Mouse (Mus musculus): Measurements from ENCODE around the gene Dpy30. TPM values are rescaled to one million over a fixed set of nuclear protein-coding genes. Genes with fewer than 3 reads are reported as not detected.

Gene Dpy30
- total RNA-seq, 2 experiments from 2014 or later = 54.1 to 55.5 TPM

- DNase-seq (ENCODE audit: low spot score in 2 of 2) = peak; percentile 83 to 84
Observed at GRCm38 (mm10) chr17:74295026-74295970, 28.4 kb downstream of the Dpy30 start, which contains the start of gene Memo1. Memo1 (minus strand) TSS chr17:74295521.

GRCm38 (mm10) chr17:74294426-74295025 lies 29.2 kb downstream of the Dpy30 start:
- peak; percentile 65 to 81 for DNase-seq (ENCODE audit: low spot score in 2 of 2)

- DNase-seq (ENCODE audit: low spot score in 2 of 2) = peak in 1 of 2 experiments; percentile 50
Observed at GRCm38 (mm10) chr17:74293687-74294425, 29.9 kb downstream of the Dpy30 start.

GRCm38 (mm10) chr17:74291640-74292361 lies 31.9 kb downstream of the Dpy30 start:
- no peak for DNase-seq (ENCODE audit: low spot score in 2 of 2)

- DNase-seq (ENCODE audit: low spot score in 2 of 2) = no peak
Observed at GRCm38 (mm10) chr17:74290869-74291268, 32.9 kb downstream of the Dpy30 start.

GRCm38 (mm10) chr17:74290198-74290597 lies 33.5 kb downstream of the Dpy30 start:
- DNase-seq (ENCODE audit: low spot score in 2 of 2) = no peak

- no peak for DNase-seq (ENCODE audit: low spot score in 2 of 2)
Observed at GRCm38 (mm10) chr17:74288626-74289025, 35.1 kb downstream of the Dpy30 start.

GRCm38 (mm10) chr17:74286140-74286730 lies 37.5 kb downstream of the Dpy30 start:
- DNase-seq (ENCODE audit: low spot score in 2 of 2) = no peak

- no peak for DNase-seq (ENCODE audit: low spot score in 2 of 2)
Observed at GRCm38 (mm10) chr17:74285730-74286129, 38.0 kb downstream of the Dpy30 start.

GRCm38 (mm10) chr17:74284397-74285115 lies 39.2 kb downstream of the Dpy30 start:
- DNase-seq (ENCODE audit: low spot score in 2 of 2) = peak in 1 of 2 experiments; percentile 47

GRCm38 (mm10) chr17:74282024-74282423 lies 41.7 kb downstream of the Dpy30 start:
- no peak for DNase-seq (ENCODE audit: low spot score in 2 of 2)

- no peak for DNase-seq (ENCODE audit: low spot score in 2 of 2)
Observed at GRCm38 (mm10) chr17:74278966-74279869, 44.5 kb downstream of the Dpy30 start.

GRCm38 (mm10) chr17:74274471-74274870 lies 49.3 kb downstream of the Dpy30 start:
- no peak for DNase-seq (ENCODE audit: low spot score in 2 of 2)

GRCm38 (mm10) chr17:74272683-74273205 lies 51.0 kb downstream of the Dpy30 start:
- DNase-seq (ENCODE audit: low spot score in 2 of 2) = no peak

GRCm38 (mm10) chr17:74271541-74272268 lies 52.0 kb downstream of the Dpy30 start:
- DNase-seq (ENCODE audit: low spot score in 2 of 2) = no peak

GRCm38 (mm10) chr17:74270205-74270604 lies 53.5 kb downstream of the Dpy30 start:
- no peak for DNase-seq (ENCODE audit: low spot score in 2 of 2)

- DNase-seq (ENCODE audit: low spot score in 2 of 2) = no peak
Observed at GRCm38 (mm10) chr17:74267415-74268180, 56.1 kb downstream of the Dpy30 start.
